Mouse (Mus musculus) erythroblast, adult 5-6 weeks (primary cell): Measurements from ENCODE around the gene Arhgap33. TPM values are rescaled to one million over a fixed set of nuclear protein-coding genes. Genes with fewer than 3 reads are reported as not detected.
A peak's percentile ranks its signal among the peaks of the same experiment; 100 is the strongest.
"Not testable (repeated sequence)": the region's sequence is repeated elsewhere in the genome, so short reads cannot be mapped to it uniquely, and the experiment has no call there.

Source experiments
- ATAC-seq: replicated peaks from 2 replicates; pipeline ENCODE4 v1.8.0; 2016; ENCODE audit warnings: moderate number of reproducible peaks, mild to moderate bottlenecking, moderate TSS enrichment, inconsistent platforms; ENCODE audit not compliant: poor library complexity, low FRiP score, severe bottlenecking
- total RNA-seq, 2 experiments: library from RNA; stranded (forward) in 1 of 2; stranded (reverse) in 1 of 2; fragments of 150-400 nt in 1 of 2; fragments of 200-764, 138-1000 nt in 1 of 2; gene quantifications; 2 replicates each; pipeline versions ENCODE4 v1.2.3 to v1.2.4; 2015 to 2017; ENCODE audit warnings: low replicate concordance in 2 of 2

Gene Arhgap33
- total RNA-seq, 2 experiments from 2014 or later: 5.0 to 9.5 TPM

DNA sequence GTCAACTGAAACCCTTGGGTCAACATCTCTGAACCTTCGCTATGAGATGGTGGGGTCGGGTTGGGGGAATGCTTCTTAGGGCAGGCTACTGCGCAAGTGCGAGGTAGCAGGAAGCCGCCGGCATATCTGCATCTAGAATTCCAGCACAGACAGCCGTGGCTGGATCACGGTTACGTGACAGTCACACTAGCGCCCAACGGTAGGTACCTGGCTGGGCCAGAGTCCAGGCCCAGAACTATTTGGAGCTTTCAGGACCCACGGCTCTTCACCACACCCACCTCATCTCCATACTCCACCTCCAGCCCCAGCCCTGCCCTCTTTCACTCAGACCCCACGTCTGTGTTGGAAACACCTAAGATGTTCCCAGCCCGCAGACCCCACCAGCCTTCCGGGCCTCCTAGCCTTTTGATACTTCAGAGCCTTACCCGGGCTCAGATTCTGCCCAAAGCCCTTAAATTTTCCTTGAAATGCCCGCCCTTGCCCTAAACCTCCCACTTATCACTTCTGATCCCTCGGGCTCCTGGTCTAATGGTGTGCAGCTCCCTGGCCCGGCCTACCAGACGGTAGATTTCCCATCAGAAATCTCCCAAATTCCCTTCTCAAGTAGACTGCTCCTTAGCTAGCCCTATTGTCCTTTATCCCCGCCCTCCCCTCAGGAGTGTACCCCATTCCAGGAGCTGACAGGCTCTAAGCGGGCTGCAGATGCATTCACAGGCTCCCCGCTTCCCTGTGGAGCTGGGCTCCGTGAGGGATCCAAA lies 19.7 kb downstream of the Arhgap33 start:
- ATAC-seq: no peak

DNA sequence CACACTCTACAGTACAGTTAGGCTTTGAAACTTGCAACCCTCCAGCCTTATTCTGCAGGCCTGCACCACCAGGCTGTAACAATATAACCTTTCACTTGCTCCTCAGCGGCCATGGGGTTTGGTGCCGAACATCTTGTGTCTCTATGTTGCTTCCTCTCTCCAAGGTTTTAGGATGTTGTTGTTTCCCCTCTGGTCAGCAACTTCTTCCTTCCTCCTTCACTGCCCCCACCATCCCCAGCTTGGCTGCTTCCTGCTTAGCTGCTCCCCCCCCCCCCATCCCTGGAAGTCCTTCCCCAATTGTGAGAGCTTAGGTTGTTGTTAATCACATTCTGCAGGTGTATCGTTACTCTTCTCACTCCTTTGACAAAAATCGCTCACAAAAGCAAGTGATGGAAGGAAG lies 26.8 kb downstream of the Arhgap33 start:
- ATAC-seq: no peak

DNA sequence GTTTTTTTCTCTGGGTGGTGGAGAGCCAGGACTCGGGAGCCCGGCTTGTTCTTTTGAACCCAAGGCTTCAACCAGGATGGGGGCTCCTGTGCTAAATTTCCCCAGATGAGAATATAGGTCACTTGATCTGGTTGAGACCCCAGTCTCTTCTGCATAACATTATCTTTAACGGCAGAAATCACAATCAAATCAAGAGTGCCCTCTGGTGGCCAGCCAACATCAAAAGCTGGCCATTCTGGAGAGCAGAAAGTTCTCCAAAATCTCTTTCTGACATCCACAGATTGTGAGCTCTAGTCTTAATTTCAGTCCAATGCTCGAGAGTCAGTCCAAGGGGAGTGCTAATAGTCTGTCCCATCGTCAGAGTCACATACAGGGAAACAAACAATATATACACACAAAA lies 33.7 kb downstream of the Arhgap33 start:
- not testable (repeated sequence) for ATAC-seq

DNA sequence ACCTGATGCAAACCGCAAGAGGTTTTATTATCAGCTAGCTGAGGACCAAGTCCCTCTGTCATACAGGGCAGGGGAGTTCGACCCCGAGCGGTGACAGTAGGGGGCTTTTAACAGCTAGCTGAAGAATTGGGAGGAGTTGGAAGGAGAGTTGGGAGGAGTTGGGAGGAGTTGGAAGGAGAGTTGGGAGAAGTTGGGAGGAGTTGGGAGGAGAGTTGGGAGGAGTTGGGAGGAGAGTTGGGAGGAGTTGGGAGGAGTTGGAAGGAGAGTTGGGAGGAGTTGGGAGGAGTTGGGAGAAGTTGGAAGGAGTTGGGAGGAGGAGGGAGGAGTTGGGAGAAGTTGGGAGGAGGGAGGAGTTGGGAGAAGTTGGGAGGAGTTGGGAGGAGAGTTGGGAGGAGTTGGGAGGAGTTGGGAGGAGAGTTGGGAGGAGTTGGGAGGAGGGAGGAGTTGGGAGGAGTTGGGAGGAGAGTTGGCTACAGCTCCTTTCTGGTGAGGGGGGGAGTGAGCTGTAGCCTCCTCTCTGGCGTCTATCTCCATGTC lies 39.3 kb downstream of the Arhgap33 start:
- ATAC-seq: not testable (repeated sequence)

DNA sequence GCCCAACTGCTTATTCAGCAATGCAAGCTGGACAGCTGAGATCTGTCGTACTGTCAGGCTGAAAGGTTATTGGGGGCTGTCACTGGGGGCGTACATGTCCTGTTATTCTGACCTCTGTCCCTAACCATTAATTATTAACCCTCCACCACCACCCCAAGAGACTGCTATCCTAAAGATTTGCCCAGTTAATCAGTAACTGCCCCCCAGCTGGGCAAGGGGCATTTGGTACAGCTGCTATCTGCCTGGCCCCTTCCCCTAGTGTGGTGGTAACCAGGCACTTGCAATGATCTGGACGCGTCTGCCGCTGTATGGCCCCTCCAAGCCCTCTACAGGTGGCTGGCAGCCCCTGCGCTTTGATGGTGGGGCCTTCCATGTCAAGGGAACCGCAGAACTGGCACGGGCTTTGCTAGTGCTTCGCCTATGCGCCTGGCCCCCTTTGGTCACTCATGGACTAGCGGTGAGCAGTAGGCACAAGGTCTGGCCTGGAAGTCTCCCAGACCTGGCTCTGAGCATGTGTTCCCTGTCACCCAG lies 41.4 kb downstream of the Arhgap33 start, which contains the start of gene Prodh2:
Gene Prodh2, plus strand, starts transcription at position 222 of the 531 bp plus-strand sequence.
- ATAC-seq: no peak

DNA sequence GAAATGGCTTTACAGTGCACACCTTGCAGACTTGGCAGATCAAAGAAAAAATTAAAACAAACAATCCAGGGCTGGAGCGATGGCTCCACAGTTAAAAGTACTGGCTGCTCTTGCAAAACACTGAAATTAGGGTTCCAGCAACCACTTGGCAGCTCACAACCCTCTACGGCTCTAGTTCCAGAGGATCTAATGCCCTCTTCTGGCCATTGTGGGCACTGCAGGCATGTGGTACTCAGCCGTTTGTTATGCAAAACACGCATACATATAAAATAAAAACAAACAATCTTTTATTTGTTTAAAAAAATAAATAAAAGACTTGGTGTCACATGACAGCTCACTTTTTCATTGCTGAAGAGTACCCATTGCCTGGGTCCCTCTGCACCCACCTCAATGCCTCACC lies 42.1 kb downstream of the Arhgap33 start:
- peak; percentile 68; the same call in 1 of the 2 replicates for ATAC-seq

DNA sequence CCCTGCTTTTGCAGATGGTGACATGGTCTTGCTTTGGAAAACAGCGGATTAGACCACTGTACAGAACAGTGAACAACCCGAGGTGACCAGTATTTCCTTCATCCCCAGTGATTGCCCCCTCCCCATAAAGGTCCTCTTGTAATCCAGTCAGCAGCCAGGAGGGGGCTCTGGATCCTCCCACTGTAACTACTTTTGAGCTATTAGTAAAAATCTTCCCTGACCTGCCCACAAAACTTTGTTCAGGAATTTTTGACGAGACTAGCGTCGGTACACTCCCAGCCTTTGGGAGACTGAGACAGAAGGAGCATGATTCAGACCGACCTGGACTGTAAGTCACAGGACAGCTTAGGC lies 43.9 kb downstream of the Arhgap33 start:
- no peak for ATAC-seq

DNA sequence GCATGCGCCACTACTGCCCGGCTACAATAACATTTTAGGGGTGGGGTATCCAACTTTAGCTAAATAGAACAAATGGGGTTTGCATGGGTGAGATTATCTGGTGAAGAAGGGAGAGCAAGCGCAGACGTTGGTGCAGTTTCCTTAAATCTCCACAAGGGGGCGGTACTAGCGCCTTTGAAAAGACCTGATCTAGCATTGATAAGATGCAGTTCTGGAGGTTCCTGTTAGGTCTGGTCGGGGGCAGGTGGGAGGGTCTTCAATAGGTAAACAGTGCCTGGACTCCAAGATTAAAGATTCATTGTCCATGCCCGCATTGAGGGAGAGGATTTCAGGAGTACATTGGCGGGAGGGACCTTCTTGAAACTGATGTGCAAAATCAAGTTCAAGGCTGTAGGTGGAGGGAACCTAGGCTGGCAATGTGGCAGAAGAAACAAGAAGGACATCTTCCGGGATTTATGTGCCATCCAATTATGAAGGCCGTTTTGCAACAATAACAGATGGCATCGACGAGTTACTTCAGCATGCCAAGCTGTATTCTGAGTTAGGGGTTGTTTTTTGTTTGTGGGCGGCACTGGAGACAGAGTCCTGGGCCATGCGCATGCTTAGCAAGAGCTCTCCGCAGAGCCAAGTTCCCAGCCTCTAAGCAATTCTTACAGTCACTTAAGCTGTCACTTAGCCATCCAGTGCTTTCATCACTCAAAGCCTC lies 44.5 kb downstream of the Arhgap33 start:
- 0 out of 2 replicates have a peak, but pooled peaks have one; percentile 17 for ATAC-seq

DNA sequence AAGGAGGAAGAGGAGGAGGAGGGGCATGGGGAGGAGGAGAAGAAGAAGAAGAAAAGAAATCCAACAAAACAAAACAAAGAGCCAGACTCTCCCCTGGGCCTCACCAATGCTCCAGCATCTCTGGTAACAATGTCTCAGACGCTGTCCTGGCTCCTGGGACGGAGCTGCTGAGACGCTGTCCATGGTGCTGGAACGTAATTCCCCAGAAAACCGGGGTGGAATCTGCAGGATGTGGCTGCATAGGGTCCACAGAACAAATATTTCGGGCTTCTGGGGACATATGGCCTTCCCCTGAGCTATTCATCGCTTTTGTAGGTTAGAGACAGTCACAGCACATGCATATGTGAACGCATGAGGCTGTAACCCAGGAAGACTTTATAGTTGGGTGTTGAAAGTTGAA lies 50.6 kb downstream of the Arhgap33 start:
- no peak for ATAC-seq

DNA sequence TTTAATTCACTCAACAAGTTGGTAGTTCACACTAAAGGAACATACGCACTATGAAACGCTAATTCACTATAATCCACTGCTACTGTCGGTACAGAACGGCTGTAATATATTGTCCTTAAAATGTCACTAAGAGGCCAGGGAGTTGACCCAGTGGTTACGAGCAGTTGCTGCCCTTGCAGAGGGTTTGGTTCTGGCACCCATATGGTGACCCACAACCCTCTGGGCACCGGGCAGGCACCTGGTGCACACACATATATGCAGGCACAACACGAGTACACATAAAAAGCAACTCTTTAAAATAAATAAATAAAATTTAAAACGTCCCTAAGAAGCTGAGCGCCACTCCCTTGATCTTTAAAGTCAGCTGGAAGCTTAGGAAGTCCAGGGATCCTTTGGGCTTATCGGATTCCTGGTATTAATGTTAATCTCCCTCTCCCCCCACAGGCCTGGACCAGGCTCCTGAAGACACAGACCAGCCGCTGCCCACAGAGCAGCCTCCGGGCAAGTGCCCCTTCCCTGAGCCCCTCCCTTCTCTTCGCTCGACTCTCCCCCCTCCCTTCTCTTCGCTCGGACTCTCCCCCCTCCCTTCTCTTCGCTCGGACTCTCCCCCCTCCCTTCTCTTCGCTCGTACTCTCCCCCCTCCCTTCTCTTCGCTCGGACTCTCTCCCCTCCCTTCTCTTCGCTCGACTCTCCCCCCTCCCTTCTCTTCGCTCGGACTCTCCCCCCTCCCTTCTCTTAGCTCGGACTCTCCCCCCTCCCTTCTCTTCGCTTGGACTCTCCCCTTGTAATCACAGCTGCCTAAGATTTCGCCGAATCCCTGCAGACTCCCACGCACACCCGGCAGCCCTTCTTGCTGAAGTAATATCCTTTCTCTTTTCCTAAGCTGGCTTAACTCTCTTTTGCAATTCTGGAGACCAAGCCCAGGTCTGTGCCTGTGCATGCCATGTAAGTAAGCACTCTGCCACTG lies 57.2 kb downstream of the Arhgap33 start:
- no peak for ATAC-seq

DNA sequence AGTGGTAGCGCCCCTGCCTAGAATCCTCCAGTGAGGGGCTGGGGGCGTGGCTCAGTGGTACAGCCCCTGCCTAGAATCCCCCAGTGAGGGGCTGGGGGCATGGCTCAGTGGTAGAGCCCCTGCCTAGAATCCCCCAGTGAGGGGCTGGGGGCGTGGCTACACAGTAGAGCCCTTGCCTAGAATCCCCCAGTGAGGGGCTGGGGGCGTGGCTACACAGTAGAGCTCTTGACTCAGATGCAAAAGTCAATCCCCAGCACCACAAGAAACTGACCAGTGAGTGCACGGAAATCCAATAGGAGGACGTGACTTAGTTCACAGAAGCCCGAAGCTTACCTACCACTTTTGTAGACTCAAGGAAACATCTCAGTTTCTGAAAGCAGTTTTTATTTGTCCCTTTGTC lies 58.7 kb downstream of the Arhgap33 start:
- ATAC-seq: not testable (repeated sequence)

DNA sequence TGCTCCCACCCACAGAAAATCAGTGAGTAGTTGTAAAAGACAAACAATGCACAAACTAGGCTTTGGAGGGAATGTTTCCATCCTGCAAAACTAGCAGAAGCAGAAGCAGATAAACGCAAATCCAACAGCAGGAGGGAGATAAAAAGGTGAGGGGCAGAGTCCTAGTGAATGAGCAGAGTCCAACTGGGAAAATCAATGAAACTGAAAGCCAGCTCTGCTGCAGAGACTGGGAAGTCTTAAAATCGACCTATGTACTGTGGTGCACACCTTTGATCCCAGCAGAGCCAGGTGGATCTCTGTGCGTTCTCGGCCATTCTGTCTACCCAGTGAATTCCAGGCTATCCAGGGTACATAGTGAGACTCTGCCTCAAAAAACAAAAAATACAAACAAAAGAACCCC lies 59.9 kb downstream of the Arhgap33 start:
- ATAC-seq: no peak

DNA sequence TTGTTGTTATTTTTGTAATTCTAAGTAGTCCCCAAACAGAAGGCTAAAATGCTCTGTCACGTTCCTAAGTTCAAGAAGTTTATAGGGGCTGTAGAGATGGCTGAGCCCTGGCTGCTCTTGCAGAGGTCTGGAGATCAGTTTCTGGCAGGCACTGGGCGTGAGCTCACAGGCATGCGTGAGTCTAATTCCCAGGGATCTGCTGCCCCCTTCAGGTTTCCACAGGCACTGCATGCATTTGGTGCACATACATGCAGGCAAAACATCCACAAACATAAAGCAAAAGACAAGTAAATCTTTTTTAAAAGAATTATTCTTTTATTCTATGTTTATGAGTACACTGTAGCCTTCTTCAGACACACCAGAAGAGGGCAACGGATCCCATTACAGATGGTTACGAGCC lies 62.4 kb downstream of the Arhgap33 start:
- no peak for ATAC-seq

Other genes starting within 250 kb of the Arhgap33 start
Only the 30 nearest of the 34 such genes appear.
- gene E130208F15Rik, start 213.3 kb downstream of the Arhgap33 start, total RNA-seq (2015; ENCODE audit: low replicate concordance): not detected in 2 replicates
- gene E130208F15Rik, start 213.3 kb downstream of the Arhgap33 start, total RNA-seq (2017; ENCODE audit: low replicate concordance): 1.5 TPM in 1 of 2 replicates, not detected in the other
- gene Sdhaf1, start 211.2 kb downstream of the Arhgap33 start, total RNA-seq (2015; ENCODE audit: low replicate concordance): 0.84 TPM in 1 of 2 replicates, not detected in the other
- 0.77 and 2.8 TPM in 2 replicates for gene Sdhaf1, start 211.2 kb downstream of the Arhgap33 start, total RNA-seq (2017; ENCODE audit: low replicate concordance)
- not detected in 2 replicates for gene Lrfn3, start 172.3 kb downstream of the Arhgap33 start, total RNA-seq (2015; ENCODE audit: low replicate concordance)
- gene Lrfn3, start 172.3 kb downstream of the Arhgap33 start, total RNA-seq (2017; ENCODE audit: low replicate concordance): not detected in 2 replicates
- gene Tyrobp, start 121.3 kb downstream of the Arhgap33 start, total RNA-seq (2015; ENCODE audit: low replicate concordance): 315 and 361 TPM in 2 replicates
- gene Tyrobp, start 121.3 kb downstream of the Arhgap33 start, total RNA-seq (2017; ENCODE audit: low replicate concordance): 122 and 140 TPM in 2 replicates
- 14.2 and 29.0 TPM in 2 replicates for gene Hcst, start 115.2 kb downstream of the Arhgap33 start, total RNA-seq (2015; ENCODE audit: low replicate concordance)
- 2.6 and 13.9 TPM in 2 replicates for gene Hcst, start 115.2 kb downstream of the Arhgap33 start, total RNA-seq (2017; ENCODE audit: low replicate concordance)
- gene Nfkbid, start 113.3 kb downstream of the Arhgap33 start, total RNA-seq (2015; ENCODE audit: low replicate concordance): 2.1 and 5.0 TPM in 2 replicates
- gene Nfkbid, start 113.3 kb downstream of the Arhgap33 start, total RNA-seq (2017; ENCODE audit: low replicate concordance): 0.14 and 3.6 TPM in 2 replicates
- not detected in 2 replicates for gene Aplp1, start 89.5 kb downstream of the Arhgap33 start, total RNA-seq (2015; ENCODE audit: low replicate concordance)
- gene Aplp1, start 89.5 kb downstream of the Arhgap33 start, total RNA-seq (2017; ENCODE audit: low replicate concordance): not detected in 2 replicates
- not detected in 2 replicates for gene Kirrel2, start 77.4 kb downstream of the Arhgap33 start, total RNA-seq (2015; ENCODE audit: low replicate concordance)
- not detected in 2 replicates for gene Kirrel2, start 77.4 kb downstream of the Arhgap33 start, total RNA-seq (2017; ENCODE audit: low replicate concordance)
- gene Nphs1, start 76.7 kb downstream of the Arhgap33 start, total RNA-seq (2015; ENCODE audit: low replicate concordance): not detected in 2 replicates
- not detected in 2 replicates for gene Nphs1, start 76.7 kb downstream of the Arhgap33 start, total RNA-seq (2017; ENCODE audit: low replicate concordance)
- gene Prodh2, start 41.4 kb downstream of the Arhgap33 start, total RNA-seq (2015; ENCODE audit: low replicate concordance): not detected in 2 replicates
- not detected in 2 replicates for gene Prodh2, start 41.4 kb downstream of the Arhgap33 start, total RNA-seq (2017; ENCODE audit: low replicate concordance)
- gene Hspb6, start 17.1 kb upstream of the Arhgap33 start, total RNA-seq (2015; ENCODE audit: low replicate concordance): 6.3 and 19.4 TPM in 2 replicates
- gene Hspb6, start 17.1 kb upstream of the Arhgap33 start, total RNA-seq (2017; ENCODE audit: low replicate concordance): 2.2 and 3.9 TPM in 2 replicates
- 0.38 and 2.1 TPM in 2 replicates for gene Proser3, start 17.2 kb upstream of the Arhgap33 start, total RNA-seq (2015; ENCODE audit: low replicate concordance)
- gene Proser3, start 17.2 kb upstream of the Arhgap33 start, total RNA-seq (2017; ENCODE audit: low replicate concordance): 0.77 and 4.6 TPM in 2 replicates
- 48.0 and 55.0 TPM in 2 replicates for gene Lin37, start 24.8 kb upstream of the Arhgap33 start, total RNA-seq (2015; ENCODE audit: low replicate concordance)
- 7.8 and 8.9 TPM in 2 replicates for gene Lin37, start 24.8 kb upstream of the Arhgap33 start, total RNA-seq (2017; ENCODE audit: low replicate concordance)
- 3.5 and 30.1 TPM in 2 replicates for gene U2af1l4, start 28.2 kb upstream of the Arhgap33 start, total RNA-seq (2015; ENCODE audit: low replicate concordance)
- 30.0 and 39.4 TPM in 2 replicates for gene U2af1l4, start 28.2 kb upstream of the Arhgap33 start, total RNA-seq (2017; ENCODE audit: low replicate concordance)
- 1.3 and 4.8 TPM in 2 replicates for gene Gm49396, start 28.3 kb upstream of the Arhgap33 start, total RNA-seq (2015; ENCODE audit: low replicate concordance)
- gene Gm49396, start 28.3 kb upstream of the Arhgap33 start, total RNA-seq (2017; ENCODE audit: low replicate concordance): 5.2 and 6.6 TPM in 2 replicates
- gene Psenen, start 28.6 kb upstream of the Arhgap33 start, total RNA-seq (2015; ENCODE audit: low replicate concordance): 73.4 and 88.8 TPM in 2 replicates
- gene Psenen, start 28.6 kb upstream of the Arhgap33 start, total RNA-seq (2017; ENCODE audit: low replicate concordance): 41.4 and 69.3 TPM in 2 replicates
- gene Igflr1, start 30.4 kb upstream of the Arhgap33 start, total RNA-seq (2015; ENCODE audit: low replicate concordance): 4.0 and 7.3 TPM in 2 replicates
- gene Igflr1, start 30.4 kb upstream of the Arhgap33 start, total RNA-seq (2017; ENCODE audit: low replicate concordance): not detected in 2 replicates
- 31.1 and 35.0 TPM in 2 replicates for gene Kmt2b, start 53.7 kb upstream of the Arhgap33 start, total RNA-seq (2015; ENCODE audit: low replicate concordance)
- 14.9 and 21.2 TPM in 2 replicates for gene Kmt2b, start 53.7 kb upstream of the Arhgap33 start, total RNA-seq (2017; ENCODE audit: low replicate concordance)
- gene Zbtb32, start 63.8 kb upstream of the Arhgap33 start, total RNA-seq (2015; ENCODE audit: low replicate concordance): not detected in 2 replicates
- gene Zbtb32, start 63.8 kb upstream of the Arhgap33 start, total RNA-seq (2017; ENCODE audit: low replicate concordance): not detected in 2 replicates
- not detected in 2 replicates for gene Upk1a, start 77.8 kb upstream of the Arhgap33 start, total RNA-seq (2015; ENCODE audit: low replicate concordance)
- gene Upk1a, start 77.8 kb upstream of the Arhgap33 start, total RNA-seq (2017; ENCODE audit: low replicate concordance): not detected in 2 replicates
- 74.4 and 173 TPM in 2 replicates for gene Cox6b1, start 91.1 kb upstream of the Arhgap33 start, total RNA-seq (2015; ENCODE audit: low replicate concordance)
- gene Cox6b1, start 91.1 kb upstream of the Arhgap33 start, total RNA-seq (2017; ENCODE audit: low replicate concordance): 135 and 145 TPM in 2 replicates
- not detected in 2 replicates for gene Etv2, start 100.8 kb upstream of the Arhgap33 start, total RNA-seq (2015; ENCODE audit: low replicate concordance)
- not detected in 2 replicates for gene Etv2, start 100.8 kb upstream of the Arhgap33 start, total RNA-seq (2017; ENCODE audit: low replicate concordance)
- 12.3 and 22.5 TPM in 2 replicates for gene Rbm42, start 115.3 kb upstream of the Arhgap33 start, total RNA-seq (2015; ENCODE audit: low replicate concordance)
- gene Rbm42, start 115.3 kb upstream of the Arhgap33 start, total RNA-seq (2017; ENCODE audit: low replicate concordance): 14.0 and 15.1 TPM in 2 replicates
- 1.5 and 9.2 TPM in 2 replicates for gene Haus5, start 129.9 kb upstream of the Arhgap33 start, total RNA-seq (2015; ENCODE audit: low replicate concordance)
- 10.5 and 13.7 TPM in 2 replicates for gene Haus5, start 129.9 kb upstream of the Arhgap33 start, total RNA-seq (2017; ENCODE audit: low replicate concordance)
- not detected in 2 replicates for gene Pmis2, start 136.5 kb upstream of the Arhgap33 start, total RNA-seq (2015; ENCODE audit: low replicate concordance)
- not detected in 2 replicates for gene Pmis2, start 136.5 kb upstream of the Arhgap33 start, total RNA-seq (2017; ENCODE audit: low replicate concordance)
- gene 2200002J24Rik, start 163.9 kb upstream of the Arhgap33 start, total RNA-seq (2015; ENCODE audit: low replicate concordance): not detected in 2 replicates
- not detected in 2 replicates for gene 2200002J24Rik, start 163.9 kb upstream of the Arhgap33 start, total RNA-seq (2017; ENCODE audit: low replicate concordance)
- gene Atp4a, start 177.1 kb upstream of the Arhgap33 start, total RNA-seq (2015; ENCODE audit: low replicate concordance): not detected in 2 replicates
- gene Atp4a, start 177.1 kb upstream of the Arhgap33 start, total RNA-seq (2017; ENCODE audit: low replicate concordance): 0.14 and 0.68 TPM in 2 replicates
- gene Tmem147, start 194.5 kb upstream of the Arhgap33 start, total RNA-seq (2015; ENCODE audit: low replicate concordance): 28.4 and 42.4 TPM in 2 replicates
- 9.4 and 12.8 TPM in 2 replicates for gene Tmem147, start 194.5 kb upstream of the Arhgap33 start, total RNA-seq (2017; ENCODE audit: low replicate concordance)
- gene Gapdhs, start 208.6 kb upstream of the Arhgap33 start, total RNA-seq (2015; ENCODE audit: low replicate concordance): not detected in 2 replicates
- not detected in 2 replicates for gene Gapdhs, start 208.6 kb upstream of the Arhgap33 start, total RNA-seq (2017; ENCODE audit: low replicate concordance)
- gene Sbsn, start 216.4 kb upstream of the Arhgap33 start, total RNA-seq (2015; ENCODE audit: low replicate concordance): not detected in 2 replicates
- gene Sbsn, start 216.4 kb upstream of the Arhgap33 start, total RNA-seq (2017; ENCODE audit: low replicate concordance): not detected in 2 replicates